Mouse (Mus musculus): ENCODE measurements at regions not wholly inside any gene's neighbourhood (a gene's known extent, or its start where the extent isn't known, plus 50 kb on each side); places are given as distances from the start of the nearest gene placed in this dataset.

DNA sequence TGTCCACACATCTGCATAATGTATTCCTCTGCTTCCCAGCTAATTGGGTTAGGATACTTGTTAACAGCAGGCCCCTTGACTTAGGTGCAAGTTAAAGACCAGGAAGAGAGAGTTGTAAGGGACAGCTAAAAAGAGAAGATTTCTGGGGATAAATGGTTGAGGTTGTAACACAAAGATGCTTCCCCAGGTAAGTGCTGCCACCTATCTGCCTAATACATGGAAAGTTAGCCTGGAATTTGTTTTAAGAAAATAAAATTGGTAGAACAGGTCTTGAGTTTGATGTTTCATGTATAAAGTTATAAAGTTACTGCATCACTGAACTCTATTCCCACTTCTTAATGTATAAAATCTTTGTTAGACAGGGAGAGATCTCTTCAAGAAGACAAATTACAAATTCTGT is 232.4 kb upstream of the Aga start:
- peak; percentile 71 for TF ChIP-seq CTCF (conservative IDR thresholded peaks at IDR 0.05)
- no peak for DNase-seq (ENCODE audit: low spot score in 2 of 2)
- H3K27ac ChIP-seq: no peak overlapping the region
- no peak overlapping the region for H3K4me3 ChIP-seq

DNA sequence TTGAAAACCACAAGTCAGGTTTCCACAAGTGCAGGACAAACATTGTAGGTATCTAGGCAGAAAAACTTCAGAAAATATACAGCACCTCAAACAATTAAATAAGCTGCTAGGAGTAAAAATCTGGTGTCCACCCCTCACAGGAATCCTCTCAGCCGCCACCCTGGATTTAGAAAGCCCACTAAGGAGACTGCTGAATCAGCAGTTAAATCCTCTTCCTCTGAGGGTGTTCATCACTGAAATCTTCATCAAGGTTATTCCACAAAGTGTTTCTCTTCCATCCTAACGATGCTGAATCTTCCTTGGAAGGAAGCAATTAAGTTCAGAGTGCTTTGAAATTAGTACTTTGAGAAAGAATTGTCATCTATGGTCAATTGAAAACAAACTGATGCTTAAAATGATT is 230.5 kb upstream of the Aga start:
- Histone ChIP-seq H3K4me3 (no peak overlapping the region), H3K27ac (no peak overlapping the region)
- no peak for TF ChIP-seq CTCF (conservative IDR thresholded peaks at IDR 0.05)
- DNase-seq (ENCODE audit: low spot score in 2 of 2): no peak
